Mouse (Mus musculus): ENCODE data around the gene Cib1. TPM values are rescaled to one million over a fixed set of nuclear protein-coding genes. Genes with fewer than 3 reads are reported as not detected.
A peak's percentile ranks its signal among the peaks of the same experiment; 100 is the strongest.

Gene Cib1
- polyA plus RNA-seq (2014; fragmentation: Nextera tagmentation; extraction: Ambion mirVana): 100 and 139 TPM in 2 replicates

GRCm38 (mm10) chr7:80232489-80233029 lies at the start of gene Cib1, which contains the start of gene Gdpgp1:
Cib1 (minus strand) TSS chr7:80232813.
Gdpgp1 (plus strand) TSS chr7:80232865.
- H3K27ac ChIP-seq (ENCODE audit: low read depth, low read length): peak within 1 kb of the TSS; percentile 32; the same call in 1 of the 2 replicates
- ATAC-seq (ENCODE audit: low FRiP score, low TSS enrichment): peak; percentile 99
- no peaks in the 10 kb centered on the region for H3K27me3 ChIP-seq (ENCODE audit: control insufficient read depth, insufficient read depth, low read length)
- peaks cover 9% of the 10 kb centered on the region; the same call in 1 of the 2 replicates for H3K36me3 ChIP-seq (ENCODE audit: control insufficient read depth, insufficient read depth, low read length)
- under 1% methylated on average over 47 of the region's 56 CpGs for WGBS
- peaks cover 14% of the 10 kb centered on the region; the same call in 1 of the 2 replicates for H3K4me1 ChIP-seq (ENCODE audit: control insufficient read depth, insufficient read depth, low read length)
- no peaks in the 10 kb centered on the region for H3K9me3 ChIP-seq (ENCODE audit: control insufficient read depth, low read length)
- peak within 1 kb of the TSS; percentile 51 for H3K9ac ChIP-seq (ENCODE audit: low read depth, low read length)
- peak within 1 kb of the TSS; percentile 55 for H3K4me3 ChIP-seq (ENCODE audit: low read length)
- peak within 1 kb of the TSS; percentile 60 for H3K4me2 ChIP-seq (replicated peaks; ENCODE audit: low read depth, low read length)

GRCm38 (mm10) chr7:80281646-80282045 lies 49.0 kb upstream of the Cib1 start:
- no peak overlapping the region for H3K4me3 ChIP-seq (ENCODE audit: low read length)
- peaks cover 64% of the 10 kb centered on the region for H3K36me3 ChIP-seq (ENCODE audit: control insufficient read depth, insufficient read depth, low read length)
- no peak overlapping the region for H3K4me2 ChIP-seq (replicated peaks; ENCODE audit: low read depth, low read length)
- no peaks in the 10 kb centered on the region for H3K4me1 ChIP-seq (ENCODE audit: control insufficient read depth, insufficient read depth, low read length)
- 92% methylated on average over 3 of the region's 3 CpGs for WGBS
- H3K27ac ChIP-seq (ENCODE audit: low read depth, low read length): no peak overlapping the region
- H3K27me3 ChIP-seq (ENCODE audit: control insufficient read depth, insufficient read depth, low read length): no peaks in the 10 kb centered on the region
- no peaks in the 10 kb centered on the region for H3K9me3 ChIP-seq (ENCODE audit: control insufficient read depth, low read length)
- H3K9ac ChIP-seq (ENCODE audit: low read depth, low read length): no peak overlapping the region
- ATAC-seq (ENCODE audit: low FRiP score, low TSS enrichment): no peak

DNA sequence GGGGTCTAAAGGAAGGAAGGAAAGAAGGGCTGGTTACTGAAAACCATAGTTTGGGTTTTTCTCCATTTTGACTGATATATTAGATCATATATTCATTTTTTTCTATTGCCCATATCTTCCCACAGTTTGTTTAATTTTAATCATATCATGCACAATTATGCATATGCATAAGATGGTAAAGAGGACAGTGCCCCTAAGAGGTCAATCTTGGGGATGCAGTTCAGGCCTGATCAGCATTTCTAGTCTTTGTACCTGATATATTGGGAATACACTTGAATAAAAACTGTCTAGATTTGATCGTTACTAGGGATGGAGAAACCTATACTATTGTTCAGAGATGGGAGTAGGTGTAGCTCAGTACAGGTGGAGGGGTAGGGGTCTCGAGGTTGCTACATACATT lies 48.4 kb upstream of the Cib1 start:
- no peak for ATAC-seq (ENCODE audit: low FRiP score, low TSS enrichment)
- Histone ChIP-seq H3K27me3 (ENCODE audit: control insufficient read depth, insufficient read depth, low read length) (no peaks in the 10 kb centered on the region), H3K36me3 (ENCODE audit: control insufficient read depth, insufficient read depth, low read length) (peaks cover 64% of the 10 kb centered on the region), H3K4me3 (ENCODE audit: low read length) (no peak overlapping the region), H3K4me1 (ENCODE audit: control insufficient read depth, insufficient read depth, low read length) (no peaks in the 10 kb centered on the region), H3K9ac (ENCODE audit: low read depth, low read length) (no peak overlapping the region), H3K4me2 (replicated peaks; ENCODE audit: low read depth, low read length) (no peak overlapping the region), H3K9me3 (ENCODE audit: control insufficient read depth, low read length) (no peaks in the 10 kb centered on the region), H3K27ac (ENCODE audit: low read depth, low read length) (no peak overlapping the region)
- 92% methylated on average over 2 of the region's 2 CpGs for WGBS

- no peak overlapping the region for H3K4me2 ChIP-seq (replicated peaks; ENCODE audit: low read depth, low read length)
- H3K4me1 ChIP-seq (ENCODE audit: control insufficient read depth, insufficient read depth, low read length): no peaks in the 10 kb centered on the region
- no peaks in the 10 kb centered on the region for H3K27me3 ChIP-seq (ENCODE audit: control insufficient read depth, insufficient read depth, low read length)
- no peak overlapping the region for H3K27ac ChIP-seq (ENCODE audit: low read depth, low read length)
- H3K9me3 ChIP-seq (ENCODE audit: control insufficient read depth, low read length): peaks cover 2% of the 10 kb centered on the region; the same call in 1 of the 2 replicates
- H3K4me3 ChIP-seq (ENCODE audit: low read length): no peak overlapping the region
- WGBS: 87% methylated on average over 10 of the region's 10 CpGs
- peaks cover 61% of the 10 kb centered on the region for H3K36me3 ChIP-seq (ENCODE audit: control insufficient read depth, insufficient read depth, low read length)
- no peak for ATAC-seq (ENCODE audit: low FRiP score, low TSS enrichment)
- no peak overlapping the region for H3K9ac ChIP-seq (ENCODE audit: low read depth, low read length)
Measured at GRCm38 (mm10) chr7:80280032-80280431, 47.4 kb upstream of the Cib1 start.

- H3K4me2 ChIP-seq (replicated peaks; ENCODE audit: low read depth, low read length): no peak overlapping the region
- no peak overlapping the region for H3K27ac ChIP-seq (ENCODE audit: low read depth, low read length)
- H3K9me3 ChIP-seq (ENCODE audit: control insufficient read depth, low read length): peaks cover 12% of the 10 kb centered on the region
- H3K4me3 ChIP-seq (ENCODE audit: low read length): no peak overlapping the region
- no peak overlapping the region for H3K9ac ChIP-seq (ENCODE audit: low read depth, low read length)
- WGBS: 97% methylated on average over 4 of the region's 4 CpGs
- H3K27me3 ChIP-seq (ENCODE audit: control insufficient read depth, insufficient read depth, low read length): no peaks in the 10 kb centered on the region
- peaks cover 52% of the 10 kb centered on the region for H3K36me3 ChIP-seq (ENCODE audit: control insufficient read depth, insufficient read depth, low read length)
- no peak for ATAC-seq (ENCODE audit: low FRiP score, low TSS enrichment)
- no peaks in the 10 kb centered on the region for H3K4me1 ChIP-seq (ENCODE audit: control insufficient read depth, insufficient read depth, low read length)
Measured at GRCm38 (mm10) chr7:80276374-80276773, 43.8 kb upstream of the Cib1 start.

DNA sequence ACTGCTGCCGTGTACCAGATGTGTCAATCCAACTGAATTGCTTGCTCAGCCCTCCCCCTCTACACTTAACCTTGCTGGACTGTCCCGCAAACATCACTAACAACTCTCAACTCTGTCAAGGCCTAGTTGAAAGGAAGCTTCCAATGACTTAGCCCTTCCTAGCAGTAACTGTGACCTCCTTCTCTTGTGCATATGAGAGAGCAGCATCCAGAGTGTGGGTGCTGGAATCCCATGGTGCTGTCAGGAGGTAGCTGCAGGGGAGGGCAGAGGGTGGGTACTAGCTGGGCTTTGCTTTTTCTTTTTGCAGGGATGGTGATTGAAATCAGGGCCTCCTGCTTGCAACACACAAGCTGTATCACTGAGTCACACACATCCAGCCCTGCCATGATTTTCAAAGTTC lies 40.8 kb upstream of the Cib1 start:
- no peak for ATAC-seq (ENCODE audit: low FRiP score, low TSS enrichment)
- Histone ChIP-seq H3K27ac (ENCODE audit: low read depth, low read length) (no peak overlapping the region), H3K4me3 (ENCODE audit: low read length) (no peak overlapping the region), H3K36me3 (ENCODE audit: control insufficient read depth, insufficient read depth, low read length) (peaks cover 37% of the 10 kb centered on the region), H3K9me3 (ENCODE audit: control insufficient read depth, low read length) (peaks cover 12% of the 10 kb centered on the region), H3K4me2 (replicated peaks; ENCODE audit: low read depth, low read length) (no peak overlapping the region), H3K27me3 (ENCODE audit: control insufficient read depth, insufficient read depth, low read length) (no peaks in the 10 kb centered on the region), H3K9ac (ENCODE audit: low read depth, low read length) (no peak overlapping the region), H3K4me1 (ENCODE audit: control insufficient read depth, insufficient read depth, low read length) (peaks cover 5% of the 10 kb centered on the region; the same call in 1 of the 2 replicates)
- WGBS: 90% methylated on average over 2 of the region's 2 CpGs

GRCm38 (mm10) chr7:80269751-80270255 lies 37.2 kb upstream of the Cib1 start:
- Histone ChIP-seq H3K9ac (ENCODE audit: low read depth, low read length) (peak overlapping the region; percentile 67), H3K4me3 (ENCODE audit: low read length) (peak overlapping the region; percentile 65), H3K27ac (ENCODE audit: low read depth, low read length) (no peak overlapping the region), H3K27me3 (ENCODE audit: control insufficient read depth, insufficient read depth, low read length) (no peaks in the 10 kb centered on the region), H3K36me3 (ENCODE audit: control insufficient read depth, insufficient read depth, low read length) (peaks cover 33% of the 10 kb centered on the region), H3K4me2 (replicated peaks; ENCODE audit: low read depth, low read length) (peak overlapping the region; percentile 86), H3K4me1 (ENCODE audit: control insufficient read depth, insufficient read depth, low read length) (peaks cover 5% of the 10 kb centered on the region; the same call in 1 of the 2 replicates), H3K9me3 (ENCODE audit: control insufficient read depth, low read length) (peaks cover 8% of the 10 kb centered on the region)
- ATAC-seq (ENCODE audit: low FRiP score, low TSS enrichment): peak; percentile 68; the same call in 1 of the 2 replicates
- WGBS: under 1% methylated on average over 23 of the region's 23 CpGs

GRCm38 (mm10) chr7:80268897-80269750 lies 36.5 kb upstream of the Cib1 start, which contains the start of gene Vps33b:
Vps33b (plus strand) TSS chr7:80269649.
- 4% methylated on average over 21 of the region's 21 CpGs for WGBS
- no peaks in the 10 kb centered on the region for H3K27me3 ChIP-seq (ENCODE audit: control insufficient read depth, insufficient read depth, low read length)
- peak; percentile 88 for ATAC-seq (ENCODE audit: low FRiP score, low TSS enrichment)
- no peak within 1 kb of the TSS for H3K27ac ChIP-seq (ENCODE audit: low read depth, low read length)
- H3K36me3 ChIP-seq (ENCODE audit: control insufficient read depth, insufficient read depth, low read length): peaks cover 33% of the 10 kb centered on the region
- peaks cover 5% of the 10 kb centered on the region; the same call in 1 of the 2 replicates for H3K4me1 ChIP-seq (ENCODE audit: control insufficient read depth, insufficient read depth, low read length)
- H3K9me3 ChIP-seq (ENCODE audit: control insufficient read depth, low read length): peaks cover under 1% of the 10 kb centered on the region
- H3K9ac ChIP-seq (ENCODE audit: low read depth, low read length): peak within 1 kb of the TSS; percentile 67
- H3K4me3 ChIP-seq (ENCODE audit: low read length): peak within 1 kb of the TSS; percentile 65
- peak within 1 kb of the TSS; percentile 86 for H3K4me2 ChIP-seq (replicated peaks; ENCODE audit: low read depth, low read length)
